Mouse (Mus musculus) v-Abl transformed pro-B cells (cell line): ENCODE measurements around the gene Tmprss7.

Experiments used
- in situ Hi-C, 2 experiments: fragments of 400-800 bp; cut with MboI; formaldehyde crosslinking; loops; one replicate each; pipeline ENCODE4 v1.15.1; 2025; ENCODE audit not compliant: unreplicated experiment in 2 of 2

The Tmprss7 gene

GRCm38 (mm10) chr16:45693558-45693957 lies at the start of gene Tmprss7:
Tmprss7 (minus strand) TSS chr16:45693658.
- in situ Hi-C loops: no loop called here

DNA sequence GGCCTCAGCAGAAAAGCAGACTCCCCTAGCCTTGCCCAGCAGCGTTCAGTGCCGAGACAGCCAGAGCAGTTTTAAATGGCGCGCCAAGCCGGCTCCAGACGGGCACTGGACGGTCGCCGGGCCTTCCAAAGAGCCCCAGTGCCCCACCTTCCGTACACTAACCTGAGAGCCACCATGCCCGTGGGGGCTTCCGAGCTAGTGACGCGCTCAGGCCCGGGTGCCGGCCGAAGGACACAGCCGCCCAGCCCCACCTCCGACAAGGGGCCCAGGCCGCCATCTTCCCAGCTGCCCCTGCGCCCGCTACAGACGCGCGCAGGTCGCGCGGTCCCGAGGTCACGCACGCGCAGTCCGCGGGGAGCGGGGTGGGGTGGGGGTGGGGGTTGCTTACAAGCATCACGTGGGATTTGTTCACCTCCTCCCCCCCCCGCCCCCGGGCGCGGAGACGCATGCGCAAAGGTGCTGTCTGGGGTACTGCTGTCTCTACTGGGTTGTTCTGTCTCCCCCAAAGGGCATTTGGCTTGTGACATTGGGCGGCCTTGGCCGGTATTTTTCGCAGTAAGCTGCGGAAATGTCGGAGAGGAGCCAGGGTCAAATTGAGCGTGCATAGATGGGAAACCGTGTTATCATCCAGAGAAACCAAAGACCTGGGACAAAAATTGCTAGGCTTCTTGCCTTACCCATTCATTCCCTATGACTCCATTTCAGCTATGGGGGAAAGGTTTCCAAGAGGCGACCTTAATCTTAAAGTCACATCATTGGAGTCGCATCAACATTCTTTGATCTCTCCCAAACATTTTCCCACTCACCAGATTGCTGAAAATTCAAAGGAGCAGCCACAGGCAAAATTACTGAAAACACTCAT lies 49.4 kb upstream of the Tmprss7 start, which contains the start of gene Abhd10:
TSS of gene Abhd10 (minus strand) at position 341 of the 862 bp plus-strand sequence.
- in situ Hi-C loops: loop anchor here in 1 of 2 experiments (10.0 kb wide), 1 partner anchor 1018 kb away; the partner anchor contains the start of gene Nepro

DNA sequence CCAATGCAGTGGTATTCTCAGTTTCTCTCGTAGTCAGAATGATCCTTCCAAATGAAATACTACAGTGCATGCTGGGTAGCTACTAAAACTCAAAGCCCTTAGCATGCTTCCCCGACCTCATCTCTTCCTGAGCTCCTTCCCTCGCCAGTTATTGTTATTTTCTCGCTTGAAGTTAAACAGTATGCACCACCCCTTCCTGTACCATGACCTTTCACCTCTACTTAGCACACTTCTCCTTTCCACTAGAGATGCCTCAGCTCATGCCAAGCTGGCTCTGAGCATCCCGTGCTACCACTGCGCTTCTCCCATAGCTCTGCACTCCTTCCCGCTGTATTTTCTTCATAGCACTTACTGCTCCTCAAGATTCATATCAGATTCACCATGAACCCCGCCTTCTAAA lies 44.4 kb upstream of the Tmprss7 start:
- in situ Hi-C loops: no loop called here

GRCm38 (mm10) chr16:45736724-45737123 lies 43.3 kb upstream of the Tmprss7 start:
- in situ Hi-C loops: no loop called here

DNA sequence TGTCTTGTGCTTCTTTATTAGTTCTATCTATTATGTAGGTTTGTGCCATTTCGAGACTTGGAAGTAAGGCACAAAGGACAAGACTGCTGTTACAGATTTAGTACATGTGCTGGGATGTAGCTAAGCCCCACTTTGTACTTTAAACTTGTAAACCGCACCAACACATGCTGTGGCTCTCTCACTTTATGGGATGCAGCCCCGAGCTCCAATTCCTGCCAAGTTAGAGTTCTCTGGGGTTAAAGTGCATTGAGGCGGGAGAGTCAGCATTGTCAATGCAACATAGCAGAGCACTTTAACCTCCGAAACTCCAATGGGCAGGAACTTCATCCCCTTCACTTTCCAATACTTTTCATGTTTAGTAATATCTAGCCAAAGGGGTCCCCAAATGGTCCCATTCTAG lies 35.7 kb upstream of the Tmprss7 start:
- in situ Hi-C loops: no loop called here

DNA sequence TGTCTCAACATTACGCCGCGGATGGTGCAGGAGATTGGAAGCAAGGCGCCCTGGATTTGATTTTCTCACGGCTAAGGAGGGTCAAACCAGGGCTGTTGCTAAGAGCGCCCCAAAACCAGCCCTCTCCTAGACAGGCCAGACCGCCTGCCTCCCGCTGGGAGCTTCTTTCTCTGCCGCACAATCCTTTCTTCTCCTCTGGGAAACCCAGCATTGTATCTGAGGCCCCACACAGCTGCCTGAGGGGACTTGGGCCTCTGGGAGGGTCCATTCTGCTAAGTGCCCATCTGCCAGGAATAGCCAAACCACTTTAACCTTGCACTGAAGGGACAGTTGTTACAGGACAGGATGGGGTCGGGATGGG lies 31.3 kb upstream of the Tmprss7 start:
- in situ Hi-C loops: no loop called here

DNA sequence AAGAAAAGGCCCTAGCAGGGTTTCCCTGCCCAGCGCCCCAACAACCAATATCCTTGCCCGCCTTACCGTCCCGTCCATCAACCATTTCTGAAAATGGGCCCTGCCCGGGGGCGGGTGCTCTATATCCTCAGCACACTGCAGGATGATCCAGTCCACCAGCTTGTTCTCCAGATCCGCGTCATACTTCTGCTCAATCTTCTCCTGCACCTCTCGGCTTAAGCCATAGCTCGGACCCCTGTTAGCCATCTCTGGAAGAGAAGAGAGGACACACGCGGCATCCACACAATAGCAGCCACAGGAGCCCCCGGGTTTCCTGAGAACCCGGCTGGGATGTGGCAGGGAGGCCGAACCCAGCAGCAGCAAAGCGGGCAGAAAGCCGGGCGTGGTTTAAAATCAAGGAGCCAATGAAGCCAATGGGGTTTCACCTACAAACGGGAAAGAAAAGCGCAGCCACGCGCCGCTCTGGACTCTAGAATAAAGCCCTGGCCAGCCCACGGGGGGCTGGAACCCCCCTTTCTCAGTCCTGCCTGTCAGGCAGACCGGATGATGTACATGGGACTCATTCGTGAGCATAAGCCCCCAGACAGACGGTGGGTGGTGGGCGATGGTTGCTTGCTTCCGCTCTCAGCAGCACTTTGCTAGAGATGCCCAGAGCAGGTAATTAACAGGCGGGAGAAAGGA lies 30.7 kb upstream of the Tmprss7 start, which contains the start of gene Tagln3:
TSS of gene Tagln3 (minus strand) at position 548 of the 681 bp plus-strand sequence.
- in situ Hi-C loops: no loop called here

DNA sequence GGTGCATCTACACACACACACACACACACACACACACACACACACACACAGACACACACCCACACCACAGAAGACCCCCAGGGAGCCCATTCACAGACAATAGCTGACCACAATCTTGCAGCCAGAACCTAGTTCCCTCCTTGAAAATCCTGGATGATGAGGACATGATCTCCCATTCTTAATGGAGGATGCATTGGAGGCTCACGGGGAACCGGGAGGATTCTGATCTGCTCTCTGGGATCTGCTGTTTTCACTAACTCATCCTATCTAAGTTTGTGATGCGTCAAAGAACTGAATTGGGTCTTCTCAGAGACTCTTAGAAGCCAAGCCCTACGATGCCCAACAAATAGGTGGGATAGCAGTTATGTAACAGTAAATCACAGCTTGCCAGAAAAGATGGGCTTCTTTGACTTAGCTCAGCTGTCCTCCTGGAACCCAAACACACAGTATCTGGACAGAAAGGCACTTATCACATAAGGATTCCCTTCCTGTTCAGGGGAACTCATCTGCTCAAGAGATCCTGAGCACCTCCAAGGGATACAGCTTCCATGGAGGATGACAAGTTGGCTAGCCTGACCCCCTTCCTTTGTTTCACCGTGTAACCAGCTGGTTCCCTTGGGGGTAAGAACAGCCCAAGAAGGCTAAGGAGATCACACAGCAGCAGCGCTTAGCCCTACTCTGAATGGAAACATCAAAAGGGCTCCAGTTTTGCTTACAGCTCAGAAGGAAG lies 29.9 kb upstream of the Tmprss7 start:
- in situ Hi-C loops: no loop called here

DNA sequence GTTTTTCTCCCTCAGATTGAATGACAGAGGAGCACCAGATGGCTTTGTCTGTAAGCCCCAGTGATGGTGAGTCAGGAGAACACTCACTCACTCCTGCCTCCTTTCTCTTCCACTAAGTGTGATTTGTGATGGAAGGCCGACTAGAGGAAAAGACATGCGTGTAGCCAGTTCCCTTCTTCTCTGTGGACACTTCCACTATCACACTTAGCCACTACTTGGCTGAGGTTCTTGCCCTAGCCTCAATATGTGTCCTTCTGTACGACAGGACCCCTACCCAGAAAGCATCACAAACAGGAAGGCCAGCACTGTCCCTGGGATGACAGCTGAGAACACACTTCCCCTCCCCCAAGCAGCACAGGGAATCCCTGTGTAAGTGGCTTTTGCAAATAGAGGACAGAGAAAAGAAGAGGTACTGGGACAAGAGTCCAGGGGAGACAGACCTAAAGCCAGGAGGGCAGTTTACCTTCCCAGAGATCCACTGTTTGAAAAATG lies 29.0 kb upstream of the Tmprss7 start:
- in situ Hi-C loops: no loop called here

DNA sequence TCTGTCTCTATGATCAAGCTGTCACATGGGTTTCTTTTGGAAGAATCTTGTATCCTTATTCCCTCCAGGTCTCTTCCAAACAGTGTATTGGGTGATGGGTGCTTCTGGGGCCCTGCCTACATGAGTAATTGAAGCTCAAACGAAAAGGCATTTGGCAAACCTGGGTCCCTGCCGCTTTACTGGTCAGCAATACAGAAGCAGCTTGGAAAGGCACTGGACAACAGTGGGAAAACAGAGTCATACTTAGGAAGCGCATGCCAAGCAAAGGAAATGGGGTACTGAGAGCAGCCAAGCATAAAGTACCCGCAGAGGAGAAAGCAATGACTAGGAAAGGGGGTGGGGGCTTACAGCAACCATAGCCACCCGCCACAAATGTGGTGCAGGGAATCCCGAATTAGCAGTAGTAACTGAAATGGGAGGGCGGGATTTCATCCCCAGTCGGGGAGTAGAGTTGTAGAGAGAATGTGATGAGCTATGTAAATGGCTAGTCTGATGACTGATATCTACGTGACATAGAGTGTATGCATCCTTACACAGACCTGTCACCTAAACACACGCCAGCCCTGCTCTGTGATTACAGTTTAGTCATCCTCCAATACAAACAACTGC lies 26.7 kb upstream of the Tmprss7 start:
- in situ Hi-C loops: no loop called here

- in situ Hi-C loops: no loop called here
Measured at GRCm38 (mm10) chr16:45718296-45718695, 24.8 kb upstream of the Tmprss7 start.

- in situ Hi-C loops: no loop called here
Measured at GRCm38 (mm10) chr16:45714489-45715150, 21.2 kb upstream of the Tmprss7 start.

GRCm38 (mm10) chr16:45713878-45714277 lies 20.4 kb upstream of the Tmprss7 start:
- in situ Hi-C loops: no loop called here

- in situ Hi-C loops: no loop called here
Measured at GRCm38 (mm10) chr16:45713261-45713660, 19.8 kb upstream of the Tmprss7 start.

DNA sequence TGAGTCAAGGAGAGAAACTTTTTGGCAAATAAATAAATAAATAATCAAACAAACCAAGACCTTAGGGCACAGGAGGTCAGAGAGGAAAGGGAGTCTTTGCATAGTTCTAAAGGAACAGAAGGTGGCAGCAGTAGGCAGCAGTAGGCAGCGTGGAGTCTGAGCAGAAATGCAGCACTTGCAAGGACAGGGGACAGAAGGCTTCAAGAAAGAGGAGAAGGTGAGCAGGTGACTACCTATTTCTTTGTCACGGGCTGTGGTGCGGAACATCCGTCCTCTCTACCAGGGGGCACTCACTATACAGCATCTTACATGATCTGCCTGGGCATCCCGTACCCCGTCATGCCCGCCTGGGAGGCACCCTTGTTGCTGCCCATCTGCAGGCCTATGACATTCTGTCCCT lies 17.8 kb upstream of the Tmprss7 start:
- in situ Hi-C loops: no loop called here

- in situ Hi-C loops: no loop called here
Measured at GRCm38 (mm10) chr16:45699301-45699700, 5.8 kb upstream of the Tmprss7 start.

- in situ Hi-C loops: no loop called here
Measured at GRCm38 (mm10) chr16:45697996-45698395, 4.5 kb upstream of the Tmprss7 start.

GRCm38 (mm10) chr16:45695445-45696160 lies 2.1 kb upstream of the Tmprss7 start:
- in situ Hi-C loops: no loop called here

- in situ Hi-C loops: no loop called here
Measured at GRCm38 (mm10) chr16:45692851-45693250, 607 bp downstream of the Tmprss7 start.
